Mouse (Mus musculus): ENCODE data around the gene 5730522E02Rik. TPM values are rescaled to one million over a fixed set of nuclear protein-coding genes. Genes with fewer than 3 reads are reported as not detected.
"Not testable (repeated sequence)": the region's sequence is repeated elsewhere in the genome, so short reads cannot be mapped to it uniquely, and the experiment has no call there.

Gene 5730522E02Rik
- 0.64 TPM in 1 of 2 replicates, not detected in the other for polyA plus RNA-seq (2012; ENCODE audit: insufficient read depth, insufficient read length, missing spikeins)

DNA sequence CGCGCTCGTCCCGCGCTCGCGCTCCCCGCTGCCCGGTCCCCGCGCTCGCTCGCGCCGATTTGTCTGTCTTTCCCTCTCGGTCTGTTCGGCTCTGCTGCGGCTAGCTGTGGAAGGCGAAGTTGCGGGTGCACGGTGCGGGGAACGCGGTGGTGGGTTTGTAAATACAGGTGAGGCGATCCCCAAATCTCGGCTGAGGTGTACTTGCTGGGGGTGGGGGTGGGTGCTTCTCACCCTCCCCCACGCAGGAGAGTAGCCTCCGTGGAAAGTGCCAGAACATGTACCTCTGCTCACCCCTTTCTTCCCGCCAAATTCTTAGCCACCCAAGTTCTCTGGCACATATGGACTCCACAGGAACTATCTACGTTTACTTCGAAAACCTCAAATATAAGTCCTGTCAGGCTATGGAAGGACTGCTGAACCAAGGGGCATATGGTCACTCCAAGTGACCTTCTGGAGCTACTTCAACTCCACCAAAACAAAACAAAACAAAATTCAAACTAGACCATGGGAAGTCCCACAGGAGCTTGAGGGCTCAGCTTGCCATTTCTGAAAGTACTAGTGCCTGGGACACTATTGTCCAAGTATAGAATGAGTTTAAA lies at the start of gene 5730522E02Rik:
Gene 5730522E02Rik, minus strand, starts transcription at position 182 of the 599 bp plus-strand sequence.
- TF ChIP-seq POLR2A (IDR thresholded peaks at IDR 0.05; ENCODE audit: borderline replicate concordance, low read depth, low read length) (no peak), CTCF (IDR thresholded peaks at IDR 0.05; ENCODE audit: low read depth, low read length) (no peak)
- Histone ChIP-seq H3K27ac (ENCODE audit: insufficient read depth, low read depth, low read length) (no peak within 1 kb of the TSS), H3K4me1 (ENCODE audit: control insufficient read depth, insufficient read depth, low read length) (peaks cover 3% of the 10 kb centered on the region)

DNA sequence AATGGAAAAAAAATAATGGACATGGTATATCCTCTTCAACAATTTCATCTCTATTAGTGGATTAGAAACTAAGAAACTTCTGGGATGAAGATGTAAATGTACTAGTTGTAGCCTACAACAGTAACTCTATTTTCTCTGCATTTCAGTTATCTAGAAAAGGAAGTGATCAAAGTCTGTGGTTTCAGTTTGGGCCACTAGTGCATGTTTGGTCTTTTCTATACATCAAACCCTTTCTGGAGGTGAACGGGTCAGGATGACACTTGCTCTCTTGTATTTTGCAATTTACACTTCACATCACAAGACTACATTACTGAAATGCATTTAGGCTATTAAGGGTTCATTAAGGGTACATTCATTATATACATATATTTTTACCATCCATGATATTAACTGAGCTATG lies 26.0 kb upstream of the 5730522E02Rik start:
- no peaks in the 10 kb centered on the region for H3K4me1 ChIP-seq (ENCODE audit: control insufficient read depth, insufficient read depth, low read length)
- no peak overlapping the region for H3K27ac ChIP-seq (ENCODE audit: insufficient read depth, low read depth, low read length)
- H3K4me3 ChIP-seq (ENCODE audit: insufficient read depth, low read length), result no peak overlapping the region
- TF ChIP-seq CTCF (IDR thresholded peaks at IDR 0.05; ENCODE audit: low read depth, low read length) (no peak), POLR2A (IDR thresholded peaks at IDR 0.05; ENCODE audit: borderline replicate concordance, low read depth, low read length) (no peak)

More for the DNA sequence above, at the start of gene 5730522E02Rik:
- peak within 1 kb of the TSS; percentile 65 for H3K4me3 ChIP-seq (ENCODE audit: insufficient read depth, low read length)

DNA sequence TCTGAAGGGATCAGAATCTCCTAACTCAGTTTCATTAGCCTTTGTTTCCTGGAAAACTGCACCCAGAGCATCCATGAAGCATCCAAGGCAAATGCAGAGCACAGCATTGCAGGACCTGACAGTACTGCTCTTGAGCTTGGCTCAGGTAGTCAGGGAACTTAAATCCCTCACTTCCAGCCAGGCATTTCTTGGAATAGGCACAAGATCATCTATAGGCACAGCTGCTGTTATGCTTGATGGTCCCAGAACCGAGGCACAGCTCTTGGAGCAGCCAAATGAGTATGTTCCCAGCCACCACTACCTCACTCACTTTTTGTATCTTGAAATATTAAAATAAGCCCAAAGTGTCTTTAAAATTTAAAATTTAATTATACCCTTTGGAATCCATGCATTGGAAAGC lies 19.3 kb upstream of the 5730522E02Rik start:
- Histone ChIP-seq H3K27ac (ENCODE audit: insufficient read depth, low read depth, low read length) (no peak overlapping the region), H3K4me1 (ENCODE audit: control insufficient read depth, insufficient read depth, low read length) (no peaks in the 10 kb centered on the region), H3K4me3 (ENCODE audit: insufficient read depth, low read length) (no peak overlapping the region)
- no peak for TF ChIP-seq CTCF (IDR thresholded peaks at IDR 0.05; ENCODE audit: low read depth, low read length)
- no peak for TF ChIP-seq POLR2A (IDR thresholded peaks at IDR 0.05; ENCODE audit: borderline replicate concordance, low read depth, low read length)

DNA sequence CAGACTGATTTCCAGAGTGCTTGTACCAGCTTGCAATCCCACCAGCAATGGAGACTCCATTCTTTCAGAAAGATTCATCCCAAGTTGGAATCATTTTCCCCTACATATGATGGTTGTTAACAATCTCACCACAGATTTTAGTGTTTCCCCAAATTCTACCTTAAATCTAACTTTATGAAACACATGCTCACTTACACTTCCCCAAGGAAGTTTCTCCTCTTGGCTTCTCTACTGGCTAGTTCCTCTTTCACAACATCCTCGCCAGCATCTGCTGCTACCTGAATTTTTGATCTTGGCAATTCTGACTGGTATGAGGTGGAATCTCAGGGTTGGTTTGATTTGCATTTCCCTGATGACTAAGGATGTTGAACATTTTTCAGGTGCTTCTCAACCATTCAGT lies 3.1 kb upstream of the 5730522E02Rik start:
- not testable (repeated sequence) for H3K4me1 ChIP-seq (ENCODE audit: control insufficient read depth, insufficient read depth, low read length); H3K4me3 ChIP-seq (ENCODE audit: insufficient read depth, low read length); H3K27ac ChIP-seq (ENCODE audit: insufficient read depth, low read depth, low read length)

DNA sequence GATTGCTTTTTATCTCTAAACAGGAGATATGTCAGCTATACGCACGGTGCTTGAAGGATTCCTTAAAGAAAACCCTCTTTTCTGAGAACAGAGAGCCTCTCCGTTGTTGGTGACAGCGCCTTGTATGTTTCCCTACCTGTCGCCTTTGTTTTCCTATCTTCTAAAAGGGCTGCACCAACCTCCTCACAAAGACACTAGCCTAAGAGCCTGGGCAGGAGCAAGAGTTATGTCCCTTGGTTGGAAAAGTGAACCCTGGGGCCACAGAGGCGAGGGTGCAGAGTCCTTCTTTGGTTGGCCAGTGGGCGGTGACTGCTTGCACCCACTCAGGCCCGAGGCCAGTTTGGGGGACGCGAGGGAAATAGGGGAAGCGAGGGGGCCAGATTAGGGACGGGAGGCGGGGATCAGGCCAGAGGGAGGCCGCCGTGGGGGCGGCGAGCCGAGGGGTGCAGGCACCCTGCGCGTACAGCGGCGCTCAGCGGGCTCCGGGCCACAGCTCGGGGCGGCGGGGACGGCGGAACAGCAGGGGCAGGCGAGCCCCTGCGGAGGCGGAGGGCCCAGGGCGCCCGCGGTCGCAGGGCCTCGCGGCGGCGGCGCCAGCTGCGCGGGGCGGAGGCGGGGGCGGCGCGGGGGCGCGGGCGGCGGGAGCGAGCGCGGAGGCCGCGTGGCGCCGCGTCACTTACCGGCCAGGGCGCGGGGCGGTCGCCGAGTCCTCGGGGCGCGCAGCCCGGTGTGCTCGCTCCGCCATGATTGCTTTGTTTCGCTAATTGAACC lies 567 bp downstream of the 5730522E02Rik start:
- no peak overlapping the region for H3K27ac ChIP-seq (ENCODE audit: insufficient read depth, low read depth, low read length)
- TF ChIP-seq POLR2A (IDR thresholded peaks at IDR 0.05; ENCODE audit: borderline replicate concordance, low read depth, low read length) (no peak), CTCF (IDR thresholded peaks at IDR 0.05; ENCODE audit: low read depth, low read length) (no peak)

DNA sequence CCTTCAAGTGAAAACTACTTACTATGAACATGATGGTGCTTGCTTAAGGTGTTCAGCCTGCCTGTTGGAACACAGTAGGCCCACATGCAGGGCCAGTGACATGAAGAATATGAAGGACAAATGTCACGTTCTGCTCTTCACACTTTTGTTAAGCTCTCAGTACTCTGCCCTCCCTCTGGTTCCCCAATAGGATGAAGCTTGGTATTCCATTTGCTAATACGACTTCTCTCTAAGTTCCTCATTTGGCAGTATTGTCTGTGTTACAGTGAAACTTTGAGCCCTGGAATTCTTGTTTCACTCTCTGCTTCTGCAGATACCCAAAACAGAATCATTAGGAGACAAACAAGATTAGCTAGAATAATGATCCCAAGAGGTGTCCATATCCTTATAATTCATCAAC lies 7.1 kb downstream of the 5730522E02Rik start:
- TF ChIP-seq CTCF (IDR thresholded peaks at IDR 0.05; ENCODE audit: low read depth, low read length) (no peak), POLR2A (IDR thresholded peaks at IDR 0.05; ENCODE audit: borderline replicate concordance, low read depth, low read length) (no peak)
- 0 out of 2 replicates have a peak, but pooled peaks cover 2% of the 10 kb centered on the region for H3K4me1 ChIP-seq (ENCODE audit: control insufficient read depth, insufficient read depth, low read length)

More for the DNA sequence above, 567 bp downstream of the 5730522E02Rik start:
- Histone ChIP-seq H3K4me1 (ENCODE audit: control insufficient read depth, insufficient read depth, low read length) (peaks cover 3% of the 10 kb centered on the region), H3K4me3 (ENCODE audit: insufficient read depth, low read length) (peak overlapping the region; percentile 65)

DNA sequence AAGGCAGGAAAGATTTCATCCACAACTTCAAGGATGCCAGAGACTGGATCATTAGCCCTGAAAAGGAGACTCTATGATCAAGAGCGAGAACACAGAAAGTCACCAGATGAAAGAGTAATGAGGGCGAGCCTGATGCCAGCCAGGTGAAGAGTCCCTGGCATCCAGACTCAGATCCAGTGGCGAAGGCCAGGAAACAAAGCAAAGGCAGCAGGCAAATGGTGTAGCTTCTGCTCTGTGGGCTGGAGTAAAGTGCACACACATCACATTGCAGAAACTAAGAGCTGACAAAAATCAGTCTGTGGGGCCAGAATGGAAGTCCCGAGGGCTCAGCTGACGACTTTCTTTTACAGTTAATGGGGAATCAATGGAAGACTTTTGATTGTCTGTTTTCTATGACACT lies 7.7 kb downstream of the 5730522E02Rik start:
- TF ChIP-seq CTCF (IDR thresholded peaks at IDR 0.05; ENCODE audit: low read depth, low read length), result no peak
- H3K4me1 ChIP-seq (ENCODE audit: control insufficient read depth, insufficient read depth, low read length), result 0 out of 2 replicates have a peak, but pooled peaks cover 2% of the 10 kb centered on the region
- no peak overlapping the region for H3K27ac ChIP-seq (ENCODE audit: insufficient read depth, low read depth, low read length)
- H3K4me3 ChIP-seq (ENCODE audit: insufficient read depth, low read length), result no peak overlapping the region

More for the DNA sequence above, 7.1 kb downstream of the 5730522E02Rik start:
- H3K4me3 ChIP-seq (ENCODE audit: insufficient read depth, low read length), result no peak overlapping the region
- no peak overlapping the region for H3K27ac ChIP-seq (ENCODE audit: insufficient read depth, low read depth, low read length)

DNA sequence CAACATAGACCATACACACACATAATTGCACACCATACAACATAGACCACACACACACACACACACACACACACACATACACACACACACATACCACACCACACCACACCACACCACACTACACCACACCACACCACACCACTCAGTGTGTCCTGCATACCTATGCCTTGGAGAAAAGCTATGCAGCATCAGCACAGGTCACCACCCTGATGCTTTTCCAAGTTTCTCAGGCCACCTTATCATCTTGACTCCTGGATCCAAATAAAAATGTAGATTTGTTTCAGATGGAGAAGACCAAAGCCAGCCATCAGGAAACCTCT lies 8.8 kb downstream of the 5730522E02Rik start:
- H3K4me3 ChIP-seq (ENCODE audit: insufficient read depth, low read length), result no peak overlapping the region
- TF ChIP-seq CTCF (IDR thresholded peaks at IDR 0.05; ENCODE audit: low read depth, low read length), result no peak
- TF ChIP-seq POLR2A (IDR thresholded peaks at IDR 0.05; ENCODE audit: borderline replicate concordance, low read depth, low read length), result no peak
- H3K4me1 ChIP-seq (ENCODE audit: control insufficient read depth, insufficient read depth, low read length), result 0 out of 2 replicates have a peak, but pooled peaks cover 2% of the 10 kb centered on the region
- H3K27ac ChIP-seq (ENCODE audit: insufficient read depth, low read depth, low read length), result no peak overlapping the region

DNA sequence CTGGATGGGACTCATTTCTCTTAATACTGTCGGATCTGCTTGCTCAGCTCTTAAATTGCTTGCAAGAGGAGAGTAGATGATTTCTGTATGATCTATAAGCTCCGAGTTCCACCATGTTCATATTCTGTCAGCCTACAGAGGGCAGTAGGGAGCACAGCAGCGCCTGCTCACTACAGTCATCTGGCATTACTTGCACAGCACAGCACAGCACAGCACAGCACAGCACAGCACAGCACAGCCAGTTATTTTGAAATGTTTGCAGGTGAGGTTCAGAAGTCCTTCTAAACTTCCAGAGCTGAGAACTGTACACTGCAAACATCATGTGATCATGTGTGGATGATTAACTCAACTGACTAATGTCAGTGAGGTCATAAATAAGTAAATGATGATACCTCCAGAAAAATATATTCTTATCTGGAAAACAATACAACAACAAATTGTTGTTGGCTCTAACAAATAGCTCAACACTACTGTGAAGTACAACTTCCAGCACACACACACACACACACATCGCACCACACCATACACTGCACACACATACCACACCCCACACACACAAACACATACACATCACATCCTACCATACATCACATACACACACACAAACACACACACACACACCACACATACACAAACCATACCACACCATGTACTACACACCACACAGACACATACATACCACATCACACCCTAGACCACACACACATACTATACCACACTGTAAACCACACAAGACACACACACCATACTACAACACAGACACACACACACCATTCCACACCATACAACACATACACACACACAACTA lies 9.4 kb downstream of the 5730522E02Rik start:
- Histone ChIP-seq H3K4me1 (ENCODE audit: control insufficient read depth, insufficient read depth, low read length) (0 out of 2 replicates have a peak, but pooled peaks cover 2% of the 10 kb centered on the region), H3K27ac (ENCODE audit: insufficient read depth, low read depth, low read length) (no peak overlapping the region), H3K4me3 (ENCODE audit: insufficient read depth, low read length) (no peak overlapping the region)
- TF ChIP-seq POLR2A (IDR thresholded peaks at IDR 0.05; ENCODE audit: borderline replicate concordance, low read depth, low read length) (no peak), CTCF (IDR thresholded peaks at IDR 0.05; ENCODE audit: low read depth, low read length) (peak; percentile 44; the same call in 1 of the 2 replicates)
